Mouse (Mus musculus) ES-Bruce4 (cell line): ENCODE data around the gene Emx2.

Experiments used
- CTCF ChIP-seq: IDR thresholded peaks from one replicate; pipeline ENCODE4 v1.8.1; 2011; ENCODE audit warnings: low read depth, low read length
- EP300 ChIP-seq: IDR thresholded peaks from 2 replicates; pipeline ENCODE4 v1.6.1; 2011; ENCODE audit warnings: low read depth, low read length; ENCODE audit not compliant: insufficient read depth
- POLR2A ChIP-seq: IDR thresholded peaks from one replicate; pipeline ENCODE4 v1.8.1; 2011; ENCODE audit warnings: low read length; ENCODE audit not compliant: insufficient read depth

- TF ChIP-seq CTCF (no peak), EP300 (no peak), POLR2A (no peak)
Observed at GRCm38 (mm10) chr19:59480563-59480962, 22.4 kb downstream of the Emx2 start.
